Mouse (Mus musculus) neural tube, embryonic 11.5 days (tissue): ENCODE results near the gene Fam205c. TPM values are rescaled to one million over a fixed set of nuclear protein-coding genes. Genes with fewer than 3 reads are reported as not detected.

Experiments used
- polyA plus RNA-seq: library from polyadenylated mRNA; unstranded; fragments of >200 nt; fragmentation: Nextera tagmentation; extraction: Ambion mirVana; gene quantifications from 2 replicates; pipeline ENCODE4 v1.2.1, GENCODE M21; 2014

The Fam205c gene
- polyA plus RNA-seq, 1 experiment from 2014 or later: 1.4 TPM

Other genes starting within 250 kb of the Fam205c start
- gene Gm2564, start 244.5 kb downstream of the Fam205c start, polyA plus RNA-seq: not detected in 2 replicates
- not detected in 2 replicates for gene Ccl27b, start 219.0 kb downstream of the Fam205c start, polyA plus RNA-seq
- not detected in 2 replicates for gene Il11ra2, start 212.3 kb downstream of the Fam205c start, polyA plus RNA-seq
- 1.2 TPM in 1 of 2 replicates, not detected in the other for gene 4930578G10Rik, start 138.7 kb downstream of the Fam205c start, polyA plus RNA-seq
- not detected in 2 replicates for gene Ccl19, start 117.7 kb downstream of the Fam205c start, polyA plus RNA-seq
- 0.97 and 1.0 TPM in 2 replicates for gene Ccl21a, start 100.2 kb downstream of the Fam205c start, polyA plus RNA-seq
- 0.15 TPM in 1 of 2 replicates, not detected in the other for gene Fam205a1, start 20.3 kb downstream of the Fam205c start, polyA plus RNA-seq
- gene Gm12394, start 17.5 kb downstream of the Fam205c start, polyA plus RNA-seq: 0.69 and 0.73 TPM in 2 replicates
- gene Phf24, start 42.4 kb upstream of the Fam205c start, polyA plus RNA-seq: 2.7 and 3.6 TPM in 2 replicates
- gene Dnajb5, start 75.6 kb upstream of the Fam205c start, polyA plus RNA-seq: 21.3 and 21.5 TPM in 2 replicates
- gene 1700022I11Rik, start 95.4 kb upstream of the Fam205c start, polyA plus RNA-seq: 0.39 and 0.56 TPM in 2 replicates
- gene Vcp, start 126.3 kb upstream of the Fam205c start, polyA plus RNA-seq: 664 and 691 TPM in 2 replicates
- gene Fancg, start 136.3 kb upstream of the Fam205c start, polyA plus RNA-seq: 17.3 and 19.3 TPM in 2 replicates
- 20.4 and 23.1 TPM in 2 replicates for gene Pigo, start 151.6 kb upstream of the Fam205c start, polyA plus RNA-seq
- gene Stoml2, start 157.5 kb upstream of the Fam205c start, polyA plus RNA-seq: 360 and 370 TPM in 2 replicates
- gene Fam214b, start 172.0 kb upstream of the Fam205c start, polyA plus RNA-seq: 18.1 and 19.0 TPM in 2 replicates
- 16.1 and 18.9 TPM in 2 replicates for gene Unc13b, start 184.7 kb upstream of the Fam205c start, polyA plus RNA-seq